Mouse (Mus musculus) C2C12 (cell line): ENCODE data around the gene Bloc1s3. TPM values are rescaled to one million over a fixed set of nuclear protein-coding genes. Genes with fewer than 3 reads are reported as not detected.

Source experiments
- H3K27me3 ChIP-seq: one replicate; pipeline ENCODE4 v1.6.1; 2011; ENCODE audit not compliant: control insufficient read depth, insufficient read depth, insufficient read length
- H3K36me3 ChIP-seq: one replicate; pipeline ENCODE4 v1.6.1; 2011; ENCODE audit not compliant: control insufficient read depth, insufficient read depth
- H3K4me3 ChIP-seq: one replicate; pipeline ENCODE4 v1.5.1; 2011; ENCODE audit warnings: mild to moderate bottlenecking, control low read depth; ENCODE audit not compliant: poor library complexity, insufficient read depth, severe bottlenecking
- H3K79me2 ChIP-seq: one replicate; pipeline ENCODE4 v1.6.1; 2011; ENCODE audit not compliant: control insufficient read depth, insufficient read depth
- H3K79me3 ChIP-seq: one replicate; pipeline ENCODE4 v1.6.1; 2011; ENCODE audit warnings: low read depth, control low read depth
- H3ac ChIP-seq: one replicate; pipeline ENCODE3; 2011; ENCODE audit warnings: low read depth; ENCODE audit not compliant: control insufficient read depth, insufficient read length
- CEBPB ChIP-seq: IDR thresholded peaks from one replicate; pipeline ENCODE4 v1.6.1; 2011; ENCODE audit warnings: low read depth, mild to moderate bottlenecking, control low read depth, moderate library complexity
- CTCF ChIP-seq: IDR thresholded peaks from one replicate; pipeline ENCODE4 v1.5.1; 2011; ENCODE audit not compliant: control insufficient read depth, insufficient read depth, insufficient read length
- FOSL1 ChIP-seq: IDR thresholded peaks from one replicate; pipeline ENCODE4 v1.8.0; 2011; ENCODE audit warnings: mild to moderate bottlenecking, low read length; ENCODE audit not compliant: poor library complexity, insufficient read depth, severe bottlenecking
- MAX ChIP-seq: IDR thresholded peaks from one replicate; pipeline ENCODE4 v1.6.1; 2011; ENCODE audit warnings: mild to moderate bottlenecking, control low read depth
- MYOD1 ChIP-seq: IDR thresholded peaks from one replicate; pipeline ENCODE4 v1.6.1; 2011; ENCODE audit warnings: low read depth; ENCODE audit not compliant: control insufficient read depth, insufficient read length
- MYOG ChIP-seq: IDR thresholded peaks from one replicate; pipeline ENCODE4 v1.6.1; 2011; ENCODE audit not compliant: control insufficient read depth, insufficient read length; ENCODE audit errors: extremely low read depth
- USF1 ChIP-seq: IDR thresholded peaks from one replicate; pipeline ENCODE4 v1.6.1; 2011; ENCODE audit warnings: low read depth, mild to moderate bottlenecking, control low read depth, moderate library complexity
- polyA plus RNA-seq: library from polyadenylated mRNA; unstranded; fragments of >200 nt; fragmentation: generic; extraction: Trizol; gene quantifications from one replicate; pipeline ENCODE4 v1.2.1, GENCODE M21; 2012; ENCODE audit warnings: missing spikeins

Bloc1s3 gene
- polyA plus RNA-seq, 1 experiment, result 4.8 TPM

DNA sequence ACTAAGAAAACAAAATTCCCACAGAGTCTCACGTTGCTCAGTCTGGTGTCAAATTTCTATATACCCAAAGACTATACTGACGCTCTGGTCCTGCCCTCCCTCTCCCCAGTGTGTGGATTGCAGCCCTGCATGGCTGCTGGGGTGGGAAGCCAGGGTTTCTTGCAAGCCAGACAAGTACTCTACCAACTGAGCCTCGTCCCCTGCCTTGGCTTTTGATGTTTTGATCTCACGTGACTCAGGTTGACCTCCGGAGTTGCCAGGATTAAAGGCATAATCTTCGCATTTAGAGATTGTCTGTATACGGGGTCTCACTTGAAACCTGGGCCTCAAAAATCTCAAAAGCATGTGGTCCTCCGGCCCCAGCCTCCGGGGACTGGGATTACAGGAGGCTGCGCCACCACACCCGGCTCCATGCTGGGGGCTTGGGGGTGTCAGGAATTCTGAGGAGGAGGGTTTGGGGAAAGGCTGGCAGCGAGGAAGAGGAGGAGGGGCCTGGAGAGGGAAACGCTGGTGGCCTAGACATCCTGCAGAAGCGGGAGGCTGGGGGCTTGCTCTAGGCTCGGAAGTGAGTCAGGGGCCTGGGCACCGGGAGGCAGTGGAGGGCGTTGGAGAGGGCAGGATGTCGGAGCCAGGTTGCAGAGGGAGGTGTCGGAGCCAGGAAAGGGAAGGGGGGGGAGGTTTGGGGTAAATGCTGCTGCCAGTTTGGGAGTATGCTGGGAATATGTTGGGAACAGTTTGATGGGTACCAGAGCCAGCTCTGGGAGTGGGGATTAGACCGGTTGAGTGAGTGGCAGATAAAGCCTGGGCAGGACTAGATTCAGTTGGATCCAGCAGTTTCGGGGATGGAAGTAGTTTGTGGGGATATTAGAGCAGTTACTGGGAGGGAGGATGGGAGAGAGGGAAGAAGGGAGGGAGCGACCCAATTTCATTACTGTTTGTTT lies 43.5 kb downstream of the Bloc1s3 start:
- Histone ChIP-seq H3K36me3 (no peaks in the 10 kb centered on the region), H3ac (no peak overlapping the region), H3K4me3 (no peak overlapping the region), H3K27me3 (peaks cover 5% of the 10 kb centered on the region), H3K79me3 (no peaks in the 10 kb centered on the region), H3K79me2 (no peaks in the 10 kb centered on the region)
- TF ChIP-seq CEBPB (no peak), USF1 (no peak), MYOG (no peak)

DNA sequence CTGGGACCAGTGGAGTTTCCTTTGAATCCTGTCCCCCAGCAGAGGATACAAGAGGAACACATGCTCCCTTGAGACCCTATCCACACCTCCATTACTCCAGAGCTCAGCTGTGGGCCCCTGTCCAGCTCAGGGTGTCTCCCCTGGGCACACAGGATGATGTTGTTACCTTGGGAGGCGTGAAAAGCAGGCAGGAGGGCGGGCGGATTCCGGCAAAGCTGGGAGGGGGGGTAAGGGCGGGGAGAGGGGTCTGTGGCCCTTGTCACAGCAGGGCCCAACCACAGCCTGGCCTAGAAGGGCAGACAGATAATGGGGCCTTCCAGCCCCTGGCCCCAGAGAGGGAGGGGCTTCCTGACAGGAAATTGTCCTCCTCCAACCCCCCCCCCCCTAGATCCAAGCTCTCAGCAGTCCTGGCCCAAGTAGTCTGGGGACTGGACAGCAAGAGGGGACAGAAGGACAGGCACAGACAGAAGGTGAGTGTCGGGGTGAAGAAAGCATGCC lies 45.2 kb downstream of the Bloc1s3 start, which contains the start of gene Exoc3l2:
Gene Exoc3l2 (plus strand): TSS at position 448 of the 498 bp plus-strand sequence.
- Histone ChIP-seq H3K36me3 (no peaks in the 10 kb centered on the region), H3K27me3 (no peaks in the 10 kb centered on the region), H3ac (no peak within 1 kb of the TSS), H3K4me3 (no peak within 1 kb of the TSS), H3K79me3 (no peaks in the 10 kb centered on the region), H3K79me2 (peaks cover 4% of the 10 kb centered on the region)
- no peak for TF ChIP-seq CEBPB
- no peak for TF ChIP-seq USF1
- no peak for TF ChIP-seq MYOG
- no peak for TF ChIP-seq CTCF
- TF ChIP-seq FOSL1, result no peak
- no peak for TF ChIP-seq MYOD1
- no peak for TF ChIP-seq MAX

DNA sequence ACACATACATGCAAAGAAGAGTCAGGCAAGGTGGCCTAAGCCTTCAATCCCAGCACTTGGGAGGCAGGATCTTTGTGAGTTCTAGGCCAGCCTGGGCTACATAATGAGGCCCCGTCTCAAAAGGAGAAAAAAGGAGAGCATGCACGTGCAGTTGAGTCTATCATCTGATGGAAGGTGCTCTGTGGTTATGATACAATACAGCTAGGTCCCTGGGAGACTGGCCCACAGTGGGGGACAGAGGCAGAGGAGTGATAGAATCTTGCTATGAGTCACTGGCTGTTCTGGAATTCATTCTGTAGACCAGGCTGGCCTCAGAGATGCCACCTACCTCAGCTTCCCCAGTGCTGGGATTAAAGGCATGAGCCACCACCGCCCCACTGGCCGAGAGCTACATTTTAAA lies 45.7 kb downstream of the Bloc1s3 start:
- no peak overlapping the region for H3K4me3 ChIP-seq
- no peaks in the 10 kb centered on the region for H3K27me3 ChIP-seq
- no peaks in the 10 kb centered on the region for H3K79me3 ChIP-seq
- no peak overlapping the region for H3ac ChIP-seq
- no peak for TF ChIP-seq CTCF
- TF ChIP-seq MYOG, result no peak
- TF ChIP-seq USF1, result no peak
- TF ChIP-seq MAX, result no peak
- no peak for TF ChIP-seq FOSL1
- no peak for TF ChIP-seq CEBPB
- no peak for TF ChIP-seq MYOD1
- H3K79me2 ChIP-seq, result peaks cover 9% of the 10 kb centered on the region
- H3K36me3 ChIP-seq, result no peaks in the 10 kb centered on the region

DNA sequence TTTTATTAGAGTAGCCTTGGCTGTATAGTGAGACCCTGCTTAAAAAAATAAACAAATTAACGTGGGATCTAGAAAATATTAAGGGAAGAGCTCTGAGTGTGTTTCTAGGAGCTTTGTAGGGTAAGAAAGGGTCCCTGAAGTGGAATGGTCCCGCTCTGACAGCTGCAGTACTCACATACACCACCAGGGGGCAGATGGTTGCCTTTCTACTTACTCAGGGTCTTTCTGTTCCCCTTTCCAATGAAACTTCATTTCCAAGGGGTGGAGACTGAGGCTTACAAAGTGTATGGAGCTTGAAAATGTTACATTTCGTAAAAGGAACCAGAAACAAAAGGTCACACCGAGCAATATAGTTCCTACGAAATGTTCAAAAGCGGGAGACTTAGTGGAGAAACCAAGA lies 46.7 kb downstream of the Bloc1s3 start:
- H3K27me3 ChIP-seq, result no peaks in the 10 kb centered on the region
- TF ChIP-seq CTCF (peak; percentile 19), FOSL1 (no peak)
- H3K4me3 ChIP-seq, result no peak overlapping the region
- H3K36me3 ChIP-seq, result no peaks in the 10 kb centered on the region
- peaks cover 18% of the 10 kb centered on the region for H3K79me2 ChIP-seq
- peaks cover 3% of the 10 kb centered on the region for H3K79me3 ChIP-seq
- no peak overlapping the region for H3ac ChIP-seq

DNA sequence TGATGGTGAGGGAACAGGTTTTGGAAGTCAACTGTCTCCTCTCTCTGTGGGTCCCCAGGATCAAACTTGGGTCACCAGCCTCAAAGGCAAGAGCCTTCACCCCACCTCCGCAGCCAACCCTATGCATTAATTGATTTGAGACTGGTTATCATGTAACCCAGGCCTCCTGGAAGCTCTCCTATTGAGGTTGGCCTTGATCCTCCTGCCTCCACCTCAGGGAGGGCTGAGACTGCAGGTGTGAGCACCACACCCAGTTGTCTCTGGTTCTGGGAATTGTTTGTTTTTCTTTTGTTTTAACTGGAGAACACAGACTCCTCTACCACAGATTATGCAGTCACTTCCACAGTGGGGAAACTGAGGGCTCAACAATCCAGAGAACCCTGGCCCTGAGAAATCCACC lies 47.7 kb downstream of the Bloc1s3 start:
- H3K79me3 ChIP-seq, result peaks cover 3% of the 10 kb centered on the region
- H3ac ChIP-seq, result no peak overlapping the region
- no peak overlapping the region for H3K4me3 ChIP-seq
- H3K36me3 ChIP-seq, result no peaks in the 10 kb centered on the region
- TF ChIP-seq USF1 (no peak), CEBPB (no peak), FOSL1 (no peak), MYOG (no peak), MAX (no peak), MYOD1 (no peak), CTCF (no peak)
- H3K27me3 ChIP-seq, result no peaks in the 10 kb centered on the region
- peaks cover 24% of the 10 kb centered on the region for H3K79me2 ChIP-seq
